Mouse (Mus musculus) MEL-GATA-1-ER (cell line): ENCODE measurements at regions not wholly inside any gene's neighbourhood (a gene's known extent, or its start where the extent isn't known, plus 50 kb on each side); places are given as distances from the start of the nearest gene placed in this dataset.

Experiments
- DNase-seq: peaks from one replicate; pipeline ENCODE4 v3.0.0-alpha.2; 2012; ENCODE audit warnings: low read depth; ENCODE audit errors: extremely low read depth

- DNase-seq: peak; percentile 15
Measured at GRCm38 (mm10) chr4:9935949-9936348, 938.3 kb upstream of the 2610301B20Rik start.

- DNase-seq: no peak
Measured at GRCm38 (mm10) chr4:9951441-9951840, 922.9 kb upstream of the 2610301B20Rik start.

- DNase-seq: no peak
Measured at GRCm38 (mm10) chr4:9974631-9975030, 899.7 kb upstream of the 2610301B20Rik start.

GRCm38 (mm10) chr4:9981354-9982040, 892.8 kb upstream of the 2610301B20Rik start:
- no peak for DNase-seq

GRCm38 (mm10) chr4:9982786-9983525, 891.3 kb upstream of the 2610301B20Rik start:
- DNase-seq: no peak

DNA sequence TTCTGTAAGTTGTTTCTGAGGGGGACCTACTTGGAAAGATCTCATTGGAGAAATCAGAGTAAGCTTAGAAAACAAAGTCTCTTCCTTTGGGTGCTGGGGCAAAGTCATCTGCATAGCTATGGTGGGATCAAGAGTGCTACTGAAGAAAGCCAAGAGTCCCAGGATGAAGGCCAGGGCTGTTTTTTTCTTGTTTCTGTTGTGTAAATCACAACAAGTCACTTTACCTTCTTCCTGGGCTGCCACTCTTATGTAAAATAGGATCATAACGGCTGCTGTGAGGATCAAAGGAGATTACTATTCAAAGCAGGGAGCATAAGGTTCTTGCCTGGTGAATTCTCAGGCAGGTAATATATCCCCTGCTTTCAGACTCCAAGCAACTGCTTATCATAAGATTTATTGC, 880.4 kb upstream of the 2610301B20Rik start:
- DNase-seq: no peak

- no peak for DNase-seq
Measured at GRCm38 (mm10) chr4:9994466-9994865, 879.8 kb upstream of the 2610301B20Rik start.

- peak; percentile 74 for DNase-seq
Measured at GRCm38 (mm10) chr4:10030316-10030715, 844.0 kb upstream of the 2610301B20Rik start.

GRCm38 (mm10) chr4:10031764-10032163, 842.5 kb upstream of the 2610301B20Rik start:
- DNase-seq: no peak

DNA sequence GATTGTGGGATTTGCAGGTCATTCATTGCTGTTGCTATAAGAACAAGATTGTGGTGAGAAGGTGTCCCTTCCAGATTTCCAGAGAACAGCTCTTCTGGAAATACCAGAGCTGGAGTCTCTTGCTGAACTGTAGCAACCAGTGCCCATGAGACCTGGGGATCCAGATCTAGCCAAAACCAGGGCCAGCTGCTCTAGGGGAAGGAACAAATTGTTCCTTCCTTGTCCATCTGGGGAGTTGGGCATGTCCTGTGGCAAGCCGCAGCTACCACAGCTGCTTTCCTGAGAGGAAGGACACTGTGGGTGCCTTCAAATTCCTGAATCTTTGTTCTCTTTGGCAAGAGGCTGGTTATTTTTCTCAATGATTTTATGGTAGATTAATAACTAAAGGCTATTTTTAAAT, 839.0 kb upstream of the 2610301B20Rik start:
- no peak for DNase-seq

- no peak for DNase-seq
Measured at GRCm38 (mm10) chr4:10041301-10042093, 832.8 kb upstream of the 2610301B20Rik start.

DNA sequence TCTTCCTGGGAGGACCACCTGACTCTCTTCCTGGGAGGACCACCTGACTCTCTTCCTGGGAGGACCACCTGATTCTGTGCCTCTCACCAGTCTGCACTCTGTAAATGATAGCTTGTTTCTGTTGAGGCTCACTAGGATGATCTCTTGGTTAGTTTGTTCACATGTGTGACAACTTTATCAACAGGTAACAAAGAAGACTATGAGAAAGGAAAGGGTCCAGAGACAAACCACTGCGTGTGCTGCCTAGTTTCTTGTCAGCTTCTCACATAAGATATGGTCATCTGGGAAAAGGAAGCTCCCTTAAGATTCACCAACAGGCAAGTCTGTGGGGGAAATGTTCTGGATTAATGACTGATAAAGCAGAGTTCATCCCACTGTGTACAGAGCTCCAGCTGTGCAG, 825.5 kb upstream of the 2610301B20Rik start:
- peak; percentile 89 for DNase-seq

DNA sequence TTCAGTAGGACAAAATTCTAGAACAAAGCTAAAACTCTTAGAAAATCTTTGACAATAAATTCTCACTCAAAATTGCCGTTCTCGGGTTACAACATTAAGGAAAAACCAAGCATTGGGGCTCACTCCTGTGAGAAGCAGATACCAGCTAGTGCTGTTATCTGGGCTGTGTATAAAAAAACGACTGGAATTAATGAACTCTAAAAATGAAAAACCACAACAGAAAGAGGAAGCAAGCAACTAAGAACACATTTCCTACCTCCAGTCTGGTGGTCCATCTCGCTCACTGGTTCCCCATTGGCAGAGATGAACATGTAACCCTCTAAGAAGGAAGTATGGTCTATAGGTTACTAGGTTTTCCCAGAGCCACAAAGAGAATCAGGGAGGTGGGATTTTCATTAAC, 824.9 kb upstream of the 2610301B20Rik start:
- DNase-seq: peak; percentile 92

GRCm38 (mm10) chr4:10051296-10052267, 822.7 kb upstream of the 2610301B20Rik start:
- no peak for DNase-seq

GRCm38 (mm10) chr4:10052869-10053268, 821.4 kb upstream of the 2610301B20Rik start:
- DNase-seq: no peak

GRCm38 (mm10) chr4:10072500-10073106, 801.7 kb upstream of the 2610301B20Rik start:
- DNase-seq: no peak

DNA sequence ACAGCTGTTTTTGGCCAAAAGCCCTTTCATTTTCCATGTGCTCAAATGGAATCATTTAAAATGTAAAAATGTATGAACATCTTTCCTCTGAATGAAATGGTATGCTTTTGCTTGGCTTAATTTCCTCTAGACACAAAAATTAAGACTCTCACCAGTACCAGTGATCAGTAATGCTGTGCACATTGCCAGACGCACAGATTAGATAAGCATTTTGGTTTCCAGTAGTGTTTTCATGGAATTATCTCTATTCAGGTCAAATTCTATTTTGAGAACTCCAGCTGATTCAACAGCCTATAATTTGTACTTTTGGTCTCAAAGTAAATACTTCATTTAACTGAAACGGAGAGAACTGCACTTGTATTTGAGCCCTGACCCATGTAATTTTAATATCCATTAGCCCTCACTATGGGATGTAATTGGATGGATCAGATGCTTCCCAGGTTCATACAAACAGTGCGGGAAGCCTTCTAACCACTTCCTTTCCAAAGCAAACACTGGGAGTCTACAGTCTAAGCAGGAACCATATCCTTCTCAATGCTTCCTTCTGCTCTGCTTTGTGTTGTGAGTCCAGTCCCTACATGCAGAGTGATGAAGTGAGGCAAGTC, 794.6 kb upstream of the 2610301B20Rik start:
- DNase-seq: no peak

DNA sequence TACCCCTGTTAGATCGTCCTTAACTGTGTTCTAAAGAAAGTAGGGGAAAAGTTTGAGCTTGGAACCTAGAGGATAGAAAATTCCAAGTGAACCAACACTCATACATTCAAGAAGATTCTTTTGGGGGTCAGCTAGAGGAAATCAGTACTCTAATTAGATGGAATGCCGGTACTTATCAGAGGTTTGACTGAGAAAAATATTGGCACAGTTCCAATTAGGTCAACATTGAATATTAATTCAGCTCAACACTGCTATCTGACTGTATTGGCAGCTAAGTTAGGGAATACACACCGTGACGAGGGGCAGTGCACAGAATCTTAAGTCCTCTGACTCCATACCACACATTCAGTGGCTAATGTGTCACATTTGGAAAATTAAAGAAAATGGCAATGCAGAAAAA, 759.5 kb upstream of the 2610301B20Rik start:
- DNase-seq: no peak

- no peak for DNase-seq
Measured at GRCm38 (mm10) chr4:10117964-10118363, 756.3 kb upstream of the 2610301B20Rik start.

DNA sequence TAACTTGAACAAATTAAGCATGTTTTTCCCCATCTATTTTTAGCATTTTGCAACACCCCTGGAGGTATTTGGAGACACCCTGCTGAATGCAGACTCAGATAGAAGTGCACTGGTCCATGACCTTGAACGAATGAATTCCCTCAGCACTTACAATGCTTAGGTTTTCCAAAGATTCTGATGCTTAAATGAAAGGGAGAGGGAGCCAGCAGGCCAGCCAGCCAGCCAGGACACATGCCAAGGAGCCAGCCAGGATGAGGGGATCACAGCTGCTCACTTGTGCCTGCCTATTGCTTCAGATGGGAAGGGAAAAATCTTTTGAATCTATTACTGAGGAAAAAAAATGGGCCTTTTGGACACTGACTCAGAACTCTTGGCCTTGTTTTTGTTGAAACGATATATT, 750.0 kb upstream of the 2610301B20Rik start:
- DNase-seq: no peak
